Mouse (Mus musculus) frontal cortex, postnatal 10 days (tissue): ENCODE data around the gene Kifc5b.
"Not testable (repeated sequence)": the region's sequence is repeated elsewhere in the genome, so short reads cannot be mapped to it uniquely, and the experiment has no call there.

Experiments used
- DNase-seq, 2 experiments: peaks; one replicate each; pipeline ENCODE4 v3.0.0; 2022; ENCODE audit warnings: low spot score in 2 of 2, mixed read lengths in 1 of 2

The Kifc5b gene

GRCm38 (mm10) chr17:26916711-26917482 lies at the start of gene Kifc5b:
Gene Kifc5b (plus strand): TSS chr17:26917091.
- peak; percentile 100 for DNase-seq

- no peak for DNase-seq
Measured at GRCm38 (mm10) chr17:26868756-26869155, 48.1 kb upstream of the Kifc5b start.

- DNase-seq: no peak
Measured at GRCm38 (mm10) chr17:26872870-26873269, 44.0 kb upstream of the Kifc5b start.

- no peak for DNase-seq
Measured at GRCm38 (mm10) chr17:26873502-26873901, 43.4 kb upstream of the Kifc5b start.

- no peak for DNase-seq
Measured at GRCm38 (mm10) chr17:26874542-26874941, 42.3 kb upstream of the Kifc5b start.

- no peak for DNase-seq
Measured at GRCm38 (mm10) chr17:26877927-26878326, 39.0 kb upstream of the Kifc5b start.

GRCm38 (mm10) chr17:26879235-26879634 lies 37.7 kb upstream of the Kifc5b start:
- DNase-seq: no peak

DNA sequence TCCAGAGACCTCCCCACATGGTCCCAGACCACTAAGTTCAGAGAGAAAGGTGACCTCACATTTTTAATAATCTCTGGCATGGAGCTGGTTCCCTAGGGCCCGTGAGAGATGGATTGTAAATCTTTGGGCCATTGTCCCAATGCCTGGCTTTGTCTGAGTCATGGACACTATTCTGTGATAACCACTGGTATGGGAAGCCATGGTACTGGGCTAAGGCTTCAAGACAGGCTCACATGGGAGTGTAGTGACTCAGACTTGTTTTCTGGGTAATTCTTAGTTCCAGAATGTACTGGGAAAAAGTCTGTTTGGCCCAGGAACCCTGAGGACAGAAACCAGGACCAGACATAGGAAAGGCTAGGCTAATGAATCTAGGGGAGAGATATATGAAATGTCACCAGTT lies 34.2 kb upstream of the Kifc5b start:
- no peak for DNase-seq

- DNase-seq: no peak
Measured at GRCm38 (mm10) chr17:26883585-26883984, 33.3 kb upstream of the Kifc5b start.

- DNase-seq: peak in 1 of 2 experiments; percentile 60
Measured at GRCm38 (mm10) chr17:26884995-26885926, 31.6 kb upstream of the Kifc5b start.

GRCm38 (mm10) chr17:26886047-26886749 lies 30.7 kb upstream of the Kifc5b start:
- DNase-seq: peak; percentile 62 to 83

DNA sequence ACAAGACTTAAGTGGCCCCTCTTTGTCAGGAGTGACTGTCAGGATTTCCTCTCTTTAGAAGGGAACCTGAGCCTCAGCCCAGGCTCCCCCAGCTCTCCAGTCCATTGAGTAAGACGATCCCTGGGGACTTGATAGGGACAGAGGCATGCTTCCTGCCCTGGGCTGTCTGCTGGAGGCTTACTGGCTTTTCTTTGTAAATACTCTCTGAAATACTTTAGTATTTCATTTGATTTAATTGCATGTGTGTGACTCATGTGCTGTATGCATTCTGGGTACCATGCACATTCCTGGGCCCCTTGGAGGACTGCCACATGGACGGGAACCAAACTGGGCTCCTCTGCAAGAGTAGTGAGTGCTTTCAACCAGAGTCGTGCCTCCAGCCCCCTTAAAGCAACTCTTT lies 29.0 kb upstream of the Kifc5b start:
- DNase-seq: no peak

DNA sequence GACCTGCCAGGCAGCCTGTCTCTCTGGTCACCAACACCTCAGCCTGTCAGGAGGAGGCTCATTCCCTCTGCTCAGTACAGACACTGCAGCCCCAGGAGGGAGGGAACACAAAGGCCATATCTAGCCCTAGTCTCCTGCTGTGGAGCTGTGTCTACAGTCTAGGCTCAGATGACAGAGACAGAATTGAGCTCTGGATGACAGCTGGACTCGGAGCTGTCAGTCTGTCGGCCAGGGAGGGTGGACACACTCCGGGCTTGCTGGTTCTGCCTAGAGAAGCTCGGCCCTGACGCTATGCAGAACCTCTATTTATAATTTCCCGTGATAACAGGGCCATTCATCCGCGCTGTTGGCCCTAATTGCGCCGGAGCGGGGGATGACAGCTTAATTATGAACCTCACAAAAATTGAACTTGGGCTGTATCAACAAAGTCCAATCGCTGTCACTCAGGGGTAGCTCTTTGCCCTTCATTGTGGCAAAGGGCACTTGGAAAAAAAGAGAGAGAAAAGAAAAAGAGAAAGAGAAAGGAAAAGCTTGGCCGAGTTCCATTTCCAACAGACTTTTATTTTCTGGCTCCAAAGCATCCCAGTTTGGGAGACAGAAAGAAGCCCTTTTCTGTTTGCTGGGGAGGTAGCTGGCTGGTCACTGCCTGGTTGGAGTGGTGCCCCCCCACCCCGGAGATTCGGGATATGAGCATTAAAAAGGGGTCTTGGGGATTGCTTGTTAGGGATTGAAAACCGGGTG lies 24.1 kb upstream of the Kifc5b start:
- no peak for DNase-seq

- no peak for DNase-seq
Measured at GRCm38 (mm10) chr17:26893492-26893891, 23.4 kb upstream of the Kifc5b start.

DNA sequence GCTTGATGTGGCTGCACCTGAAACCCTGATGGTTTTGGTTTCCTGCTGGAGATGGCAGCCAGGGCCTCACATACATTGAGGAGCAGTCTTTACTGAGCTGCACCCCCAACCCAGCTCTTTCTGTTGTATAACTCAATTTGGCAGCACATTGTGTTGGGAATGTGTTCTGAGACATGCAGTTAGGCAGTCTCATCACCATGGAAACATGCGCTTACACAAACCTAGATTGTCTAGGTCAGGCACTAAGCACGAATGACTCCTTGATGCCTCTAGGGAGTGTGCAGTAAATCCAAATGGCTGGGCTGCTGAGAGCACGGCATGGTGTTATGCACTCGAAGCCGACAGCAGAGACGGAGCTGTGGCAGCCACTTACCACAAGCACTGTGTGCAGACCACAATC lies 22.5 kb upstream of the Kifc5b start:
- no peak for DNase-seq

DNA sequence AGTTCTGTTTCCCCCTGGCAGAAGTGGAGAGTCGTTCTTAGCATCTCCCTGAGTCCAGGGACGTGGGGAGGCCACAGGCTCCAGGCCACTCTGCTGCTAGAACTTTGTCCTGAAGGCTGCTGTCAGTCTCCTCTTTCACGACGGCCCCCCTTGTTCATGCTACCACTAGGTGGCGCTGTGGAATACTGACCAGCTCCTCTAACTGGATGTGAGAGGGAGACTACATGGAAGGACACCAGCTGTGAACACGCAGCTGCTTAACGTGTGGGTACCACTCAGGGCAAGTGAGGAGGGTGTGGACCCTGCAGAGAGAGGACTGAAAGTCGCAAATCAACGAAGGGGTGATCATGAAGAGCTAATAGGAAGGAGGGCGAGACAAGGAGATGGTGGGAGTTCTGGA lies 21.3 kb upstream of the Kifc5b start:
- DNase-seq: no peak

DNA sequence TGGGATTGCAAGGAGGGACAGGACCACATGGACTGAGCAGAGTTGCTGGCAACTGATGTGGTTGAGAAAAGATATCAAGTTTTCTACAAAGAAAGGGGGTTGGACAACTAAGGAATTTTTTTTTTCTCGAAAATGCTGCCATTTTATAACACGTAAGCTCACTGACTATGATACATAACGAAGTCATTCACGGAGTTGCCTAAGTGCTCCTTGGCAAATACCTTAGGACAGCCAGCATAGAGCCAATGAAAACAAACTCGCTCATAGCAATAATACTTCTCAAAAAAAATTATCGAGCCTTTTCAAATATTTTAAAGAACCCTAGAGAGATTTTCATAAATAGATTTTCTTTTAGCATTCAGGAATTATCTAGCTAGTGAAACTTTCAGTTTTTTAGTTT lies 16.0 kb upstream of the Kifc5b start:
- no peak for DNase-seq

DNA sequence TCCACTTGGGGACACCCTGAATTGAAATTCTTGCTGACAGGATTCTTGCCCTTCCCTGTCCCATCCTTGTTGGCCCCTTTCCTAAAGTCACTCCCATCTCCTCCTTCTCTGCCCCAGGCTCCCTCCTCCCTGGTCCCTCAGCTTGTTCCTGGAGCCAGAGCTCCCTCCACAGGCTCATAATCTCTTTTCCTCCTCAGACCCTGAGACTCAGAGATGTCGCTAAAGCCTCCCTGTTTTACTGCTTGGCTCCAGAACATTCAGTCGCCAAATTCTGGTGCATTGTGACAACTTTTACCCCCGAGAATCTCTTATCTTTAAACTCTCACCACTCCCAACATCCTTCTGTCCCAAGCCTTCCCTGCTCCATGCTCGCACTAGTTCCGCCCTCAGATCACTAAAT lies 12.6 kb upstream of the Kifc5b start:
- no peak for DNase-seq

GRCm38 (mm10) chr17:26907506-26907905 lies 9.4 kb upstream of the Kifc5b start:
- not testable (repeated sequence) for DNase-seq

DNA sequence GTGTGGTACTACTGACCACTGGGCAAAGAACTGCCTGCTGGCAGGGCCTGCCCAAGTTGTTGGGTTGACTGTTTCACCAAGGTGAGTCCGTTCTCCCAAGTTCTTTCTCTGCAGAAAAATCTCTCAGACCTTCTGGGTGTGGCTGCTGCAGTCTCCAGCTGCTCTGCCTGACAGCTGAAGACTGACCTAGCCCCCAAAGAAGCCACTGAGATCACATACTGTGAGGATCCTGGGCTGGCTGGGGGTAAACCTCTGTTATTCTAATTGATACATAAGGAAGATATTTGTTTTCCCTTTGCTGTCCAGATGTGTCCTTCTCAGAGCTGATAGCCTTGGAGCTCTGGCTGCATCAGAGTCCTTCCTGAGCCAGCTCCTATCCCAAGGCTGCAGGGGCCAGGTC lies 1.6 kb upstream of the Kifc5b start:
- DNase-seq: no peak

DNA sequence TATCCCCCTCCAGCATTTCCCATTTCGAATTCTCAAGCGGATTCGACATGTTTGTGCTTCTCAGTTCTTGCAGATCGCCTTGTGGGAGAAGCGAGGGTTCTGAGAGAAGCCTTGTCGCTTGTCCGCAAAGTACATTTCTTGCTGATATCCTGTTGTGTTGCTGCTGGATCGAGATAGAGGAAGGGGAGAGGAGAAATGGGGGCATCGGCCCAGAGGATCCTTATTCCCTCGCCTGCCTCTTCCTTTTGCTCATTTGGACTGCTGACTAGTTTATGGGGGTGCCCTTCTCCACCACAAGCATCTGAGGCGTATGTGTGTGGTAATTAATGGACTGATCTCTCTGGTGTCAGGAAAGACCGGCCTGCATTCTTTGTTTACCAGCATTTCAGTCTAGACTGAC lies 669 bp downstream of the Kifc5b start:
- not testable (repeated sequence) for DNase-seq
